Mouse (Mus musculus) forebrain, embryonic 11.5 days (tissue): ENCODE measurements around the gene Zfp781. TPM values are rescaled to one million over a fixed set of nuclear protein-coding genes. Genes with fewer than 3 reads are reported as not detected.
A peak's percentile ranks its signal among the peaks of the same experiment; 100 is the strongest.
"Not testable (repeated sequence)": the region's sequence is repeated elsewhere in the genome, so short reads cannot be mapped to it uniquely, and the experiment has no call there.

Experiments used
- ATAC-seq: fragments of 200-750 bp; cut with Nextera tagmentation; replicated peaks from 2 replicates; pipeline ENCODE4 v1.8.0; 2017; ENCODE audit warnings: moderate TSS enrichment; ENCODE audit not compliant: low FRiP score
- DNase-seq: peaks from one replicate; pipeline ENCODE4 v3.0.0-alpha.2; 2017; ENCODE audit warnings: low spot score
- H3K27ac ChIP-seq: fragments of 300-500 bp; sonication (generic); 2 replicates; pipeline ENCODE4 v1.5.1; 2014; ENCODE audit warnings: low read depth, low read length
- H3K27me3 ChIP-seq: fragments of 300-500 bp; sonication (generic); 2 replicates; pipeline ENCODE4 v1.6.1; 2014; ENCODE audit warnings: mild to moderate bottlenecking, low read length, mixed read lengths; ENCODE audit not compliant: control insufficient read depth, insufficient read depth
- H3K36me3 ChIP-seq: fragments of 300-500 bp; sonication (generic); 2 replicates; pipeline ENCODE4 v1.6.1; 2014; ENCODE audit warnings: mild to moderate bottlenecking, low read length, moderate library complexity, mixed read lengths; ENCODE audit not compliant: control insufficient read depth, insufficient read depth
- H3K4me1 ChIP-seq: fragments of 300-500 bp; sonication (generic); replicated peaks from 2 replicates; pipeline ENCODE4 v1.6.1; 2014; ENCODE audit warnings: low read length, mixed read lengths; ENCODE audit not compliant: control insufficient read depth, insufficient read depth
- H3K4me2 ChIP-seq: fragments of 300-500 bp; sonication (generic); 2 replicates; pipeline ENCODE4 v1.6.1; 2014; ENCODE audit warnings: low read depth, mild to moderate bottlenecking, low read length, moderate library complexity, mixed read lengths; ENCODE audit not compliant: severe bottlenecking
- H3K4me3 ChIP-seq: fragments of 300-500 bp; sonication (generic); 2 replicates; pipeline ENCODE4 v1.5.1; 2014; ENCODE audit warnings: low read depth, low read length
- H3K9ac ChIP-seq: fragments of 300-500 bp; sonication (generic); 2 replicates; pipeline ENCODE4 v1.6.1; 2014; ENCODE audit warnings: low read length
- H3K9me3 ChIP-seq: fragments of 300-500 bp; sonication (generic); 2 replicates; pipeline ENCODE4 v1.6.1; 2016; ENCODE audit warnings: low read length, mixed read lengths; ENCODE audit not compliant: control insufficient read depth
- WGBS: fragments of 180-500 bp; shearing (Covaris S2); extraction: QIAGEN DNeasy Blood & Tissue Kit; methylation state at CpG from one replicate; pipeline ENCODE4 v1.1.7; 2014; 5-methylcytosine and 5-hydroxymethylcytosine counted together
- polyA plus RNA-seq: library from polyadenylated mRNA; unstranded; fragments of >200 nt; fragmentation: Nextera tagmentation; extraction: Ambion mirVana; gene quantifications from 2 replicates; pipeline ENCODE4 v1.2.1, GENCODE M21; 2014

Gene Zfp781
- 5.6 and 5.8 TPM in 2 replicates for polyA plus RNA-seq

- H3K36me3 ChIP-seq, H3K9ac ChIP-seq, H3K27me3 ChIP-seq, H3K4me2 ChIP-seq, H3K4me3 ChIP-seq, DNase-seq, H3K4me1 ChIP-seq, H3K9me3 ChIP-seq, H3K27ac ChIP-seq: not testable (repeated sequence)
- WGBS: no CpG with 5 or more reads among the region's 43 CpGs
- ATAC-seq: peak; percentile 99
These were observed at the start of gene Zfp781 for GRCm38 (mm10) chr10:81929842-81930743. Gene Zfp781, minus strand, starts transcription at chr10:81930480.

DNA sequence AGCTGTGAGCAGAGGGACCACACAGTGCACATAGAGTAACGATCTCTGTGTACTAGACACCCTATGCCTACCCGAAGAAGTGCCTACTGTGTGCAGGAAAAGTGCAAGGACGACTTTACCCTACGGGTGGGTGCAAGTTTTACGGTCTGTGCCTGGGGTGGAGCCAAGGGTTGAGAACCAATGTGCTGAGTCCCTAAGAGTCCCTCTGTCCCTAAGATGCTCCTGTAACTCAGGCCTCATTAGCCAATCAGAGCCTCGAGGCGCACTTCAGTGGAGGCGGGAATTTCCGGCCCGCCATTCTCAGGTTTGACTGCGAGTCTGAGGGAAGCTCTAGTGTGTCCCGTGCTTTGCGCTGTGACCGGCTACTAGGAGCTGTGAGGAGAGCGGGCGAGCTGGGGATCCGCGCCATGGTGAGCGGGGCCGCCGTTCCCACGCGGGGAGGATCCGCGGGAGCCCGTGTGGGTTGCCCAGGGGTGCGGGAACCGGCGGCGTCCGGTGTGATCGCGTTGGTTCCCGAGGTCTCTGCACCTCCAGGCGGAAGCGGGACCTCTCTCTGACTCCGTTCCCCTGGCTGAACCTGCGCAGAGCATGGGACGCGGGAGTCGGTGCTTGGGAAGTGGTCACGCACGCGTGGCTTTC lies 48.2 kb upstream of the Zfp781 start:
- not testable (repeated sequence) for H3K4me3 ChIP-seq, DNase-seq, H3K4me1 ChIP-seq, H3K27me3 ChIP-seq, H3K36me3 ChIP-seq, ATAC-seq, H3K27ac ChIP-seq, H3K9ac ChIP-seq, H3K9me3 ChIP-seq, H3K4me2 ChIP-seq
- WGBS: no CpG with 5 or more reads among the region's 44 CpGs

GRCm38 (mm10) chr10:81930744-81931118 lies 451 bp upstream of the Zfp781 start:
- H3K9me3 ChIP-seq, H3K36me3 ChIP-seq, H3K27ac ChIP-seq, H3K4me1 ChIP-seq, H3K27me3 ChIP-seq, H3K9ac ChIP-seq, H3K4me3 ChIP-seq, DNase-seq, H3K4me2 ChIP-seq: not testable (repeated sequence)
- WGBS: no CpG with 5 or more reads among the region's 3 CpGs
- peak; percentile 34 for ATAC-seq

DNA sequence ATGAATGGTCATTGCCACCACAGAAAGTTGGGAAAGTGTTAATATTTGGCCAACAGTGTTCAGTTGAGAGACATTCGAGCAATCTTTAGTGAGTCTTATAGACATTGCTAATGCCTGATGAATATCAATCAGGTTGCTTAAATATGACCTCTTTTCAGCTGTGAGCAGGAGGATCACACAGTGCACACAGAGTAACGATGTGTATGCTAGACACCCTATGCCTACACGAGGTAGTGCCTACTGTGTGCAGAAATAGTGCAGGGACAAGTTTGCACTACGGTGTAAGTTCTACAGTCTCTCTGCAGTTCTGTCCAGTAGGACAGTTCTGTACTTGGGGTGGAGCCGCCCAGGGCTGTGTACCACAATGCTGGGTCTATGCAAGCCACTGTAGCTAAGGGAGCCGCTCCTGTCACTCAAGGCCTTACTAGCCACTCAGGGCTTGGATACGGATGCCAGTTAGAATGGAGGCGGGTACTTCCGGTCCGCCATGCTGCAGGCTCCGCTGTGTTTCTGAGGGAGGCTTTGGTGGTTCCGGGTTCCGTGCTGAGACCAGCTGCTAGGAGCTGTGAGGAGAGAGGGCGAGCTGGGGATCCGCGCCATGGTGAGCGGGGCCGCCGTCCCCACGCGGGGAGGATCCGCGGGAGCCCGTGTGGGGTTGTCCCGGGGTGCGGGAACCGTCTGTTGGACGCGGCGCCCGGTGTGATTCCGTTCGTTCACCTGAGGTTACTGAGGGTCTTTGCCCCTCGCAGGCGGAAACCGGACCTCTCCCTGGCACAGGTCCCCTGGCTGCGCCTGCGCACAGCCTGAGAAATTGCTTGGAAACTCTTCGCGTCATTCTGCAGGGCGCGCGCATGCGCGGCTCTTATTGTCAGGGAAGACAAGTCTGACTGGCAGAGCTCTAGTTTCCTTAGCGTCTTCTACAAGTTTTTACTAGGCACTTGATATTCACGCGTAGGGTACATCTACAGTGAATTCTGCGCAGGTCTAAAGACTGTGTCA lies 66.6 kb downstream of the Zfp781 start, which contains the start of gene Gm32687:
TSS of gene Gm32687 (plus strand) at position 526 of the 999 bp plus-strand sequence.
- H3K4me1 ChIP-seq, H3K27me3 ChIP-seq, DNase-seq, H3K9ac ChIP-seq, H3K9me3 ChIP-seq, H3K27ac ChIP-seq, H3K4me2 ChIP-seq, H3K4me3 ChIP-seq, H3K36me3 ChIP-seq: not testable (repeated sequence)
- ATAC-seq: peak; percentile 100
- WGBS: 36% methylated on average over 3 of the region's 49 CpGs

Other genes with a start within 250 kb of the Zfp781 start
- 18.0 and 22.7 TPM in 2 replicates for gene Zfp433, start 225.7 kb downstream of the Zfp781 start, polyA plus RNA-seq
- gene Gm3055, start 159.3 kb downstream of the Zfp781 start, polyA plus RNA-seq: 13.9 and 16.5 TPM in 2 replicates
- gene Gm4767, start 118.3 kb downstream of the Zfp781 start, polyA plus RNA-seq: 3.7 and 3.8 TPM in 2 replicates
- 10.2 and 11.7 TPM in 2 replicates for gene Gm32687, start 66.5 kb downstream of the Zfp781 start, polyA plus RNA-seq
- gene Zfp873, start 117.6 kb upstream of the Zfp781 start, polyA plus RNA-seq: 16.7 and 17.1 TPM in 2 replicates
- gene BC024063, start 152.9 kb upstream of the Zfp781 start, polyA plus RNA-seq: 5.4 and 6.0 TPM in 2 replicates
- 5.3 and 6.0 TPM in 2 replicates for gene AU041133, start 197.5 kb upstream of the Zfp781 start, polyA plus RNA-seq